Mouse (Mus musculus): ENCODE measurements around the gene Ifna5.
"Not testable (repeated sequence)": the region's sequence is repeated elsewhere in the genome, so short reads cannot be mapped to it uniquely, and the experiment has no call there.

Ifna5 gene

GRCm38 (mm10) chr4:88835225-88835624, at the start of gene Ifna5:
TSS of gene Ifna5 (plus strand) at chr4:88835525.
- not testable (repeated sequence) for DNase-seq (ENCODE audit: extremely low read depth, low read depth)

- not testable (repeated sequence) for DNase-seq (ENCODE audit: extremely low read depth, low read depth)
Observed at GRCm38 (mm10) chr4:88788402-88788801, 46.9 kb upstream of the Ifna5 start, which contains the start of gene Gm13277. TSS of gene Gm13277 (plus strand) at chr4:88788632.

- DNase-seq (ENCODE audit: extremely low read depth, low read depth), result not testable (repeated sequence)
Observed at GRCm38 (mm10) chr4:88791250-88791649, 44.1 kb upstream of the Ifna5 start, which contains the start of gene Gm13278. TSS of gene Gm13278 (plus strand) at chr4:88791550.

- not testable (repeated sequence) for DNase-seq (ENCODE audit: extremely low read depth, low read depth)
Observed at GRCm38 (mm10) chr4:88793936-88794675, 41.2 kb upstream of the Ifna5 start, which contains the start of gene Gm13275. TSS of gene Gm13275 (plus strand) at chr4:88794487.

GRCm38 (mm10) chr4:88797097-88797496, 38.2 kb upstream of the Ifna5 start, which contains the start of gene Gm13279:
TSS of gene Gm13279 (plus strand) at chr4:88797397.
- not testable (repeated sequence) for DNase-seq (ENCODE audit: extremely low read depth, low read depth)

GRCm38 (mm10) chr4:88799365-88799764, 36.0 kb upstream of the Ifna5 start, which contains the start of gene Gm13285:
TSS of gene Gm13285 (plus strand) at chr4:88799665.
- DNase-seq (ENCODE audit: extremely low read depth, low read depth), result not testable (repeated sequence)

- DNase-seq (ENCODE audit: extremely low read depth, low read depth), result not testable (repeated sequence)
Observed at GRCm38 (mm10) chr4:88802954-88803353, 32.4 kb upstream of the Ifna5 start, which contains the start of gene Gm13287. TSS of gene Gm13287 (plus strand) at chr4:88803254.

GRCm38 (mm10) chr4:88805231-88805630, 30.1 kb upstream of the Ifna5 start, which contains the start of gene Gm13288:
TSS of gene Gm13288 (plus strand) at chr4:88805531.
- not testable (repeated sequence) for DNase-seq (ENCODE audit: extremely low read depth, low read depth)

- not testable (repeated sequence) for DNase-seq (ENCODE audit: extremely low read depth, low read depth)
Observed at GRCm38 (mm10) chr4:88805761-88806160, 29.6 kb upstream of the Ifna5 start.

GRCm38 (mm10) chr4:88815928-88816327, 19.4 kb upstream of the Ifna5 start, which contains the start of gene Ifna7:
TSS of gene Ifna7 (plus strand) at chr4:88816228.
- no peak for DNase-seq (ENCODE audit: extremely low read depth, low read depth)

- no peak for DNase-seq (ENCODE audit: extremely low read depth, low read depth)
Observed at GRCm38 (mm10) chr4:88819659-88820058, 15.7 kb upstream of the Ifna5 start, which contains the start of gene Ifna11. TSS of gene Ifna11 (plus strand) at chr4:88819959.

GRCm38 (mm10) chr4:88822995-88823394, 12.3 kb upstream of the Ifna5 start:
- no peak for DNase-seq (ENCODE audit: extremely low read depth, low read depth)

- not testable (repeated sequence) for DNase-seq (ENCODE audit: extremely low read depth, low read depth)
Observed at GRCm38 (mm10) chr4:88827116-88827515, 8.2 kb upstream of the Ifna5 start, which contains the start of gene Ifna6. TSS of gene Ifna6 (plus strand) at chr4:88827416.

- DNase-seq (ENCODE audit: extremely low read depth, low read depth), result no peak
Observed at GRCm38 (mm10) chr4:88830523-88830922, 4.8 kb upstream of the Ifna5 start.

- DNase-seq (ENCODE audit: extremely low read depth, low read depth), result no peak
Observed at GRCm38 (mm10) chr4:88838828-88839227, 3.5 kb downstream of the Ifna5 start.

GRCm38 (mm10) chr4:88840058-88840457, 4.7 kb downstream of the Ifna5 start:
- no peak for DNase-seq (ENCODE audit: extremely low read depth, low read depth)

GRCm38 (mm10) chr4:88841438-88841911, 6.2 kb downstream of the Ifna5 start, which contains the start of gene Ifna4:
TSS of gene Ifna4 (plus strand) at chr4:88841861.
- DNase-seq (ENCODE audit: extremely low read depth, low read depth), result no peak

- DNase-seq (ENCODE audit: extremely low read depth, low read depth), result no peak
Observed at GRCm38 (mm10) chr4:88845334-88845733, 10.0 kb downstream of the Ifna5 start.

- no peak for DNase-seq (ENCODE audit: extremely low read depth, low read depth)
Observed at GRCm38 (mm10) chr4:88849698-88850097, 14.4 kb downstream of the Ifna5 start, which contains the start of gene Ifna1. TSS of gene Ifna1 (plus strand) at chr4:88850087.

- DNase-seq (ENCODE audit: extremely low read depth, low read depth), result no peak
Observed at GRCm38 (mm10) chr4:88851026-88851763, 15.9 kb downstream of the Ifna5 start.

GRCm38 (mm10) chr4:88859214-88859613, 23.9 kb downstream of the Ifna5 start:
- no peak for DNase-seq (ENCODE audit: extremely low read depth, low read depth)

All from MEL-GATA-1-ER (cell line).